Mouse (Mus musculus): ENCODE data around the gene Kat7.

- TF ChIP-seq CTCF (IDR thresholded peaks at IDR 0.05; ENCODE audit: borderline replicate concordance, control insufficient read depth, extremely low read depth, insufficient read depth, low read length, poor library complexity) (no peak; the same call in 1 of the 2 replicates), POLR2A (IDR thresholded peaks at IDR 0.05; ENCODE audit: control insufficient read depth, extremely low read depth, insufficient read depth, low read length, poor library complexity) (no peak)
Measured at GRCm38 (mm10) chr11:95337129-95337813, 27.2 kb upstream of the Kat7 start.

All from thymus, adult 2 months (tissue).